Mouse (Mus musculus) midbrain, postnatal 0 days (tissue): ENCODE results near the gene Samd11. TPM values are rescaled to one million over a fixed set of nuclear protein-coding genes. Genes with fewer than 3 reads are reported as not detected.

Experiments
- ATAC-seq: fragments of 200-750 bp; cut with Nextera tagmentation; 2 replicates; pipeline ENCODE4 v1.8.0; 2017; ENCODE audit warnings: moderate number of reproducible peaks, mild to moderate bottlenecking, moderate TSS enrichment, moderate library complexity; ENCODE audit not compliant: low FRiP score
- DNase-seq: peaks from one replicate; pipeline ENCODE4 v3.0.0-alpha.2; 2015; ENCODE audit warnings: low spot score
- H3K27ac ChIP-seq: fragments of 300-500 bp; sonication (generic); 2 replicates; pipeline ENCODE4 v1.5.1; 2014; ENCODE audit warnings: low read depth, mild to moderate bottlenecking, low read length, mixed read lengths
- H3K27me3 ChIP-seq: fragments of 300-500 bp; sonication (generic); 2 replicates; pipeline ENCODE4 v1.6.1; 2014; ENCODE audit warnings: low read length, control low read depth, mixed read lengths; ENCODE audit not compliant: insufficient read depth
- H3K36me3 ChIP-seq: fragments of 300-500 bp; sonication (generic); 2 replicates; pipeline ENCODE4 v1.6.1; 2014; ENCODE audit warnings: low read length, control low read depth, mixed read lengths; ENCODE audit not compliant: insufficient read depth
- H3K4me1 ChIP-seq: fragments of 300-500 bp; sonication (generic); 2 replicates; pipeline ENCODE4 v1.6.1; 2014; ENCODE audit warnings: mild to moderate bottlenecking, control low read depth, antibody characterized with exemption, low read length, mixed read lengths; ENCODE audit not compliant: insufficient read depth
- H3K4me2 ChIP-seq: fragments of 300-500 bp; sonication (generic); 2 replicates; pipeline ENCODE4 v1.6.1; 2014; ENCODE audit warnings: low read depth, mild to moderate bottlenecking, low read length, mixed read lengths; ENCODE audit not compliant: poor library complexity, severe bottlenecking
- H3K4me3 ChIP-seq: fragments of 300-500 bp; sonication (generic); 2 replicates; pipeline ENCODE4 v1.5.1; 2014; ENCODE audit warnings: low read depth, mild to moderate bottlenecking, low read length, moderate library complexity
- H3K9ac ChIP-seq: fragments of 300-500 bp; sonication (generic); replicated peaks from 2 replicates; pipeline ENCODE4 v1.6.1; 2014; ENCODE audit warnings: mild to moderate bottlenecking, low read length, moderate library complexity, mixed read lengths; ENCODE audit not compliant: poor library complexity, severe bottlenecking
- H3K9me3 ChIP-seq: fragments of 300-500 bp; sonication (generic); 2 replicates; pipeline ENCODE4 v1.6.1; 2016; ENCODE audit warnings: low read length, control low read depth
- CTCF ChIP-seq: IDR thresholded peaks from 2 replicates; pipeline ENCODE4 v1.5.1; 2016; ENCODE audit warnings: antibody characterized with exemption, mild to moderate bottlenecking
- WGBS: fragments of 180-500 bp; shearing (Covaris S2); extraction: QIAGEN DNeasy Blood & Tissue Kit; methylation state at CpG from one replicate; pipeline ENCODE4 v1.1.7; 2014; 5-methylcytosine and 5-hydroxymethylcytosine counted together
- polyA plus RNA-seq: library from polyadenylated mRNA; unstranded; fragments of >200 nt; fragmentation: Nextera tagmentation; extraction: Ambion mirVana; gene quantifications from 2 replicates; pipeline ENCODE4 v1.2.1, GENCODE M21; 2015
- total RNA-seq: library from RNA; depleted of rRNA; stranded (reverse); fragments of >200 nt; gene quantifications from 2 replicates; pipeline ENCODE4 v1.2.3, GENCODE M21; 2014

Gene Samd11
- total and polyA plus RNA-seq, 2 experiments from 2014 or later = 3.5 to 8.9 TPM

DNA sequence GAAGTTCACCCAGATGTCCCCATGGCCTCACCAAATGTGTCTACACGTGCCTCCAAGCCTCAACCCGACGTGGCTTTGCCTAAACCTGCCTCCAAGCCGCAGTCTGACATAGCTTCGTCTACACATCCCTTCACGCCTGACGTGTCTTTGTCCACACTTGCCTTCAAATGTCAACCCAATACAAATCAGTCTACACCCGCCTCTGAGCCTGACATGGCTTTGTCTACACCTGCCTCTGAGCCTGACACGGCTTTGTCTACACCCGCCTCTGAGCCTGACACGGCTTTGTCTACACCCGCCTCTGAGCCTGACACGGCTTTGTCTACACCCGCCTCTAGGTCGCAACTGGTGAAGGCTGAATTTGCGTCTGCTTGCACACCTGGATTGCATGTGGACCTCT, 37.6 kb downstream of the Samd11 start:
- no peaks in the 10 kb centered on the region for H3K27me3 ChIP-seq
- TF ChIP-seq CTCF = no peak
- 81% methylated on average over 16 of the region's 16 CpGs for WGBS
- H3K4me1 ChIP-seq = no peaks in the 10 kb centered on the region
- no peak overlapping the region for H3K4me2 ChIP-seq
- no peak for DNase-seq
- H3K4me3 ChIP-seq = no peak overlapping the region
- H3K27ac ChIP-seq = no peak overlapping the region
- H3K9me3 ChIP-seq = no peaks in the 10 kb centered on the region
- no peaks in the 10 kb centered on the region; the same call in 1 of the 2 replicates for H3K36me3 ChIP-seq
- no peak overlapping the region for H3K9ac ChIP-seq
- no peak for ATAC-seq

DNA sequence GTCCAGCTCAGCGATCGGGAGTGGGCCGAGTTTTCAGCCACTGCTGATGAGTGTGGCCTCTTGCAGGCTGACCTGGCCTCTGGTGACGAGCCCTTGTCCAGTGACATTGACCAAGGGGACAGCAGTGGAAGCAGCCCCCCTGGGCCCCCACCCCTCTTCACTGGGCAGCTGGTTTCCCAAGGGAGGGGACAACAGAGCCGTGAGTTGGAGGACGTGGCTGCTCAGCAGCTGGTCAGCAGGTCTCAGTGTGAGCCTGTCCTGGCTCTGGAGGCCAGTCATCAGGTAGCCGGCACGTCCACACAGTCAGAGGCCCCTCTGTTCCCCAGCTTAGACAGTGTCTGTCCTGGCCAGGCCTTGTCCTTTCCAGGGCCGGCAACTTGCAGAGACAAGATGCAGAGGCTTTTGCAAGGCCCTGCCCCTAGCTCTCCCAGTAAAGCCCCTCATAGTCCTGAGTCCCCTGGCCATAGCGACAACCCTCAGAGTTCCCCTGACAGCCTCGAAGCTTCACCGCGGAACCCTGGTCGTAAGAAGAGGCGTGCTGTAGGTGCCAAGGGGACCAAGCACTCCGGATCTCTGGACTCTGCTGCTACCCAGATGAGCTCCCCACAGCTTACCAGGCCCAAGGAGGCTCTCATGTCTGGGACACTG, 38.3 kb downstream of the Samd11 start:
- Histone ChIP-seq H3K9ac (no peak overlapping the region), H3K36me3 (no peaks in the 10 kb centered on the region; the same call in 1 of the 2 replicates), H3K4me2 (no peak overlapping the region), H3K27me3 (no peaks in the 10 kb centered on the region), H3K9me3 (no peaks in the 10 kb centered on the region), H3K27ac (no peak overlapping the region), H3K4me3 (no peak overlapping the region), H3K4me1 (no peaks in the 10 kb centered on the region)
- ATAC-seq (no peak), DNase-seq (no peak)
- WGBS = 80% methylated on average over 16 of the region's 16 CpGs
- no peak for TF ChIP-seq CTCF

DNA sequence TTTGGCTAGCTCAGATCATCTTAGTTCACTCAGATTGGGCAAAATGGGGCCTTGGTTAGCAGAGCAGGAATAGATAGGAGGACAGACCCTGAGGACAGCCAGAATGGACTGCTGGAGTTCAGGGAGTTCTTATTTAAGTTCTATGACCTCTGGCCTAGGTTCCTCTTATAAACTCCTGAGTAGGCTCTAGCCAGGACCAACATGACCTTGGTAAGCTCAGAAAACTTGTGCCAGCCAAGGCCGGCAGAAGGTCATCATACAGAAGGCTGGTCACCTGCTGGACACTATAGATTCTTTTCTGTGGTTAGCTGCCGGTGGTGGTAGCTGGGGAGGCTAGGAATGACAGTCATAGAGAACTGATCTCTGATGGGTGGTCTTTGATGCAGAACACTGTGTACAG, 39.3 kb downstream of the Samd11 start:
- H3K4me1 ChIP-seq = no peaks in the 10 kb centered on the region
- H3K27ac ChIP-seq = no peak overlapping the region
- WGBS = 94% methylated on average over 2 of the region's 2 CpGs
- ATAC-seq (no peak), DNase-seq (no peak)
- H3K4me2 ChIP-seq = no peak overlapping the region
- no peaks in the 10 kb centered on the region for H3K27me3 ChIP-seq
- no peaks in the 10 kb centered on the region for H3K9me3 ChIP-seq
- no peak overlapping the region for H3K4me3 ChIP-seq
- no peaks in the 10 kb centered on the region for H3K36me3 ChIP-seq
- no peak overlapping the region for H3K9ac ChIP-seq
- no peak for TF ChIP-seq CTCF

DNA sequence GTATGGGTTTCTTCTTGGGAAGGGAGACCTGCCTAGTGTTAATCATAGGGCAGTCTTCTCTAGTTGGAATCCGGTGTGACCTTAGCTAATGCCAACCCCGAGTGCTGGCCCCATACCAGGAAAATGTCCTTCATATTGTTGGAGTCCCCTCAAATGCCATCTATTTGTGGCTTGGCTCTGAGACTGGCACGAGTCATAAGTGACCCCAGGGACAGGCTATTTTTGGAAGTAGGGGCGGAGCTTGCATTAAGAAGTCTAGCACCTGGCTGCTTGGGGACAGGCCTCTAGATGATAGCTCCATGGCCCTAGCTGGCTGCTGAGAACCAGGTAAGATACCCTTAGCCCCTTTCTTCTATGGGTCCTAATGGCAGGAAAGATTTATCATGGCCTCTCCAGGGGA, 39.8 kb downstream of the Samd11 start, which contains the start of gene Perm1:
Gene Perm1, plus strand, starts transcription at position 220 of the 400 bp plus-strand sequence.
- H3K27me3 ChIP-seq = no peaks in the 10 kb centered on the region
- 84% methylated on average over 4 of the region's 4 CpGs for WGBS
- no peak within 1 kb of the TSS for H3K27ac ChIP-seq
- no peak for DNase-seq
- no peak within 1 kb of the TSS for H3K4me2 ChIP-seq
- no peak within 1 kb of the TSS for H3K9ac ChIP-seq
- H3K4me3 ChIP-seq = no peak within 1 kb of the TSS
- TF ChIP-seq CTCF = no peak
- no peaks in the 10 kb centered on the region for H3K36me3 ChIP-seq
- ATAC-seq = no peak
- no peaks in the 10 kb centered on the region for H3K4me1 ChIP-seq
- H3K9me3 ChIP-seq = no peaks in the 10 kb centered on the region

DNA sequence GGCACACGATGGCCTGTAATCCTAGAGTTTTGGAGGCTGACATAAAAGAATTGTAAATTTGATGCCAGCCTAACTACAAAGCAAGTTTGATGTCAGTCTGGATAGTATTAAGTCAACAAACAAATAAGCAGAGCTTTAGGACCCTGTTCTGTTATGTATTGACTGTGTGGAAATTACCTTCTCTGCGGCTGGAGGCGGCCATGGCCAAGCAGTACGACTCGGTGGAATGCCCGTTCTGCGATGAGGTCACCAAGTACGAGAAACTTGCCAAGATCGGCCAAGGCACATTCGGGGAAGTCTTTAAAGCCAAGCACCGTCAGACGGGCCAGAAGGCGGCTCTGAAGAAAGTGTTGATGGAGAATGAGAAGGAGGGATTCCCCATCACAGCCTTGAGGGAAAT, 42.3 kb downstream of the Samd11 start:
- H3K27me3 ChIP-seq = no peaks in the 10 kb centered on the region
- no peak overlapping the region for H3K9ac ChIP-seq
- no peaks in the 10 kb centered on the region for H3K4me1 ChIP-seq
- H3K9me3 ChIP-seq = no peaks in the 10 kb centered on the region
- 95% methylated on average over 13 of the region's 13 CpGs for WGBS
- TF ChIP-seq CTCF = no peak
- no peak for DNase-seq
- H3K27ac ChIP-seq = no peak overlapping the region
- ATAC-seq = no peak
- H3K4me3 ChIP-seq = no peak overlapping the region
- H3K4me2 ChIP-seq = no peak overlapping the region
- H3K36me3 ChIP-seq = no peaks in the 10 kb centered on the region

DNA sequence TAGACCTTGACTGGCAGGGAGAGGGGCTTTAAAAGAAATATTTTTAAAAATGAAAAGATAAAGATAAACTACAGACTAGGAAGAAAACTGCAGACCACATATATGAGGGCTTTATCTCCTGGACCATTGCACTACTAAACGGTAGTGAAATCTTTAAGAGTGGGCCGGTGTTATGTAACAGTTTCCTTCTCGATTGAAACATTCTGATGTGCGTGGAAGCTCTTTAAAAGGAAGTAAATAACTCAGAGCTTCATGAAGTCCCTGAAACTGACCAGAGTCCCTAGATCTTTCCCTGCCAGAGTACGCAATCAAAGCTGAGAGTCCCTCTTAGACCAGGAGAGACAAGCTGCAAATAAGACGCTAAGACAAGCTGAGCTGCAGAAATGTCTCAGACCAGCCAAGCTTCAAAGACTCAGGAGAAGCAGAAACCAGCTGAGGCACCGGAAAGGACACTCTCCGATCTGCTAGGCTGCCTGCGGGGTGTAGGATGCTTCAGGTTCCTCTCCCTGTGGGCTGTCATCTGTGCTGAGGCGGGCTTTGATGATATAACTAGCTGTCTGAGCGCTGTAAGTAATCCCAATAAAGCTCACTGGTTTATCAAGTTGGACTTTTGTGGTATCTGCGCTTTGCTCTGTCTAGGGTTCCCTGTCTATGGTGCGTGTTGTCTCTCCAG, 45.4 kb downstream of the Samd11 start:
- DNase-seq = no peak
- TF ChIP-seq CTCF = no peak
- H3K4me3 ChIP-seq = no peak overlapping the region

More for the DNA sequence above, 45.4 kb downstream of the Samd11 start:
- ATAC-seq = no peak
- no peaks in the 10 kb centered on the region for H3K4me1 ChIP-seq
- no peak overlapping the region for H3K4me2 ChIP-seq
- no peaks in the 10 kb centered on the region for H3K9me3 ChIP-seq
- H3K27ac ChIP-seq = no peak overlapping the region
- H3K27me3 ChIP-seq = no peaks in the 10 kb centered on the region
- WGBS = 76% methylated on average over 13 of the region's 13 CpGs
- H3K9ac ChIP-seq = no peak overlapping the region
- no peaks in the 10 kb centered on the region for H3K36me3 ChIP-seq
